Mouse (Mus musculus) erythroblast, adult 5-6 weeks (primary cell): ENCODE results near the gene 4930558K02Rik. TPM values are rescaled to one million over a fixed set of nuclear protein-coding genes. Genes with fewer than 3 reads are reported as not detected.

Source experiments
- ATAC-seq: replicated peaks from 2 replicates; pipeline ENCODE4 v1.8.0; 2016; ENCODE audit warnings: moderate number of reproducible peaks, mild to moderate bottlenecking, moderate TSS enrichment, inconsistent platforms; ENCODE audit not compliant: poor library complexity, low FRiP score, severe bottlenecking
- total RNA-seq, 2 experiments: library from RNA; stranded (forward) in 1 of 2; stranded (reverse) in 1 of 2; fragments of 150-400 nt in 1 of 2; fragments of 200-764, 138-1000 nt in 1 of 2; gene quantifications; 2 replicates each; pipeline versions ENCODE4 v1.2.3 to v1.2.4; 2015 to 2017; ENCODE audit warnings: low replicate concordance in 2 of 2

4930558K02Rik gene
- total RNA-seq (2015; ENCODE audit: low replicate concordance) (not detected in 2 replicates), total RNA-seq (2017; ENCODE audit: low replicate concordance) (not detected in 2 replicates)

DNA sequence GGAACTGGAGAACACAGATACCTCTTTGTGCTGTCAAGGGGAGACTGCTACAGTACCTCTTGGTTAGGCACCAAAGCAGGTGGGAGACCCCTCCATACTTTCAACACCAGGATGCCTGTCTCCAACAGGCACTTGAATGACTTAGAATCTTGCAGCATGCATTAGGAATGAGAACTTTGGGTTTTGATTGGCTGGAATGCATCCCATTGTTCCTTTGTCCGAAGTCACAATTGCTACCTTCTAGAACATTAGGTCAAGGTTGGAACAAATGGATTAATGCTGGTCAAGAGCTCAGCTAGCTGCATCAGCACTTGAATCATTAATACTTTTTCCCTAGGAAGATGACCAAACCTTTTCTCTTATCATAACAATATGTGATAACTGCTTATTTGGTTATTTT, at the start of gene 4930558K02Rik:
TSS of gene 4930558K02Rik (minus strand) at position 101 of the 400 bp plus-strand sequence.
- ATAC-seq = no peak

DNA sequence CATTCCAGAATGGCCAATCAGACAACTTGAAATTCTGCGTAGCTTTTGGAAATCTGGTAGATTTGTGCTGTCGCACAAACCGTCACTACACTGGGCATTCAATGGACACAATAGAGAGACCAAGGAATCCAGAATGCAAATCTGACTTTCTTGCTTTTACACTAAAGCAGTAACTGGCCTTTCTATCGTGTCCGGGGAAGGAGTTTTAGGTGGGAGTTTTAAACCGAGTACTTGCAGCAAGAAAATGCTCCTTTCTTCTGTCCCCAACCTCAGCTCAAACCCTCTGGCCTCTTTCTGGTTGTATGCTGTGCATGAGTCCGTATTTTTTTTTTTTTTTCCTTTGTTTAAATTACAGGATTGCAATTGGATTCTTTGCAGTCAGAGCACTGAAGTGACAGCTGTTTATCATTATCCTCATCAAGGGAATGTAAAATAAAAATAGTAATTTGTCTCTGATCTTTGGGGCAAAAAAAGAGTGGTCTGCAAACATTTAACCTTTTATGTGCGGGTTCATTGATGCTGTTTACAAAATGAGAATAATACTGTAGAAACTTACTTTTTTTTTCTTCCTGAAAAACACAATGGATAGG, 44.3 kb upstream of the 4930558K02Rik start:
- ATAC-seq = no peak

GRCm38 (mm10) chr1:162020766-162021165, 41.3 kb upstream of the 4930558K02Rik start:
- ATAC-seq = no peak

DNA sequence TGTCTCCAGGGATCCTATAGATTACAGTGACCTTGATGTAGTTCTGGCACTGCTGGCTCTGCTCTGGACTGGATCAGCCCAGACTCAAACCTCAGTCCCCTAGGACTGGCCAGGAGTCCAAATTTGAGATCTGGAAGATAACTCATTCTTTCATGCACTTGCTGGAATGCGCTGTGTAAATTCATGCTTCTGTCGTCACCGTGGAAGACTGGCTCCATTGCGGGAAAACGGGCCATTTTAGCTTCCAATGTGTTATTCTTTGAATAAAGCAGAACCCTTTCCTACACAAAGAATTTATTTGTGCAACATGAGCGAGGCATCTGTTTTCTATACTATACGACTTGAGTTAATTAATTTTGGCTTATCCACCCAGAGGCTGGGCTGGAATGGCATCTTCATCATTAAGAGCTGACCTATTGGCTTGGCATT, 40.9 kb upstream of the 4930558K02Rik start:
- no peak for ATAC-seq

GRCm38 (mm10) chr1:162018601-162018977, 39.2 kb upstream of the 4930558K02Rik start:
- ATAC-seq = no peak

DNA sequence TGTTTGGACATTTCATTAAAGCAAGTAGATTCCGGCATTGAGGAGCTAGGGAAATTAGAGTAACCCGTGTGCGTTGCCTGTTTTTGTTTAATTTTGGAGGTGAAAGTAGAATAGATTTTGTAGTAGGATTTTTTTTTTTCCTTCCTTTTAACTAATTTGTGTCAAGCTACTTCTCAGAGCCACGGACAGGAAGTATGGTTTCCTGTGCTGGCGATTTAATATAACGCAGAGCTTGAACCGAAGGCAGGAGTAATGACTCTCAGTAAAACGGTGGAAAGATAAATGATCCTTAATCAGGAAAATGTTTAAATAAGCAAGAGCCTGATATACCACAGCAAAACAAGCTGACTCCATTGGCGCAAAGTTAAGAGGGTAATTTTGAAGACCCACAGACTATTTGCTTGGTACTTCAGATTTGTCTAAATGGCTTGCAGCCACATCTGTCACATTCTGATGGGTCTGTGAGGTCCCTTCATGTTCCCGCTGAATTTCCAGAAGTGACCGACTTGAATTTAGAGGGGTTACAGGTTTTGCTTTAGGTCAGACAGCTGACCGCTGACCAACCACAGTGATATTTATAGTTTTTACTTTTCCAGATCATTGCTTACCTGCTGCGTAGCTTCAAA, 38.7 kb upstream of the 4930558K02Rik start:
- no peak for ATAC-seq

- ATAC-seq = no peak
Measured at GRCm38 (mm10) chr1:162016982-162017381, 37.5 kb upstream of the 4930558K02Rik start.

DNA sequence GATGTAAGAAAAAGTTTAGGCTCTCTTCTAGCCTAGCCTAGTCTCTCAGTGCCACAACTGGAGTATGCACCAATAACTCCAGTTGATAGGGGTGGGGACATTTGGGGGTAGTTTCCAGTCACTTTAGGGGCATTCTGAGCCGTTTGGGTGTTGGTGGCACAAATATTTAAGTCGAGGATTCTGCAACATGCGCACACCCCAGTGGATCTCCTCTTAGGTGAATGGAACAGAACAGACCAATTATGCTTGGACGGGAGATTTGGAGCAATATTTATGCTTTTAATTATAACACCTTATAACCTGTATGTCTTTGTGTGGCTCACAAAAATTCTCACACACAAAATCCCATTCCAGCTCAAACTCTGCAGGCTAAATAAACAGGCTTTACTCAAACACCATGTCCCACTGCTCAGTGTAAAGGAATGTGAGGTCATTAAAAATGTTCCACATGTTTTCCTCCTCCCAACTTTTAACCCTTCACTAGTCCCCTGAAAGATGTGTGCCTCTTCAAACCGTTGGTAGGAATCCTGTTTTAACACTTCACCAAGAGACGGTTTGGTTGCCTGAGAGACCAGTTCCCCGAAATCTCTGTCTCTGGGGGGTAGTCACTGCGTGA, 35.9 kb upstream of the 4930558K02Rik start:
- ATAC-seq = no peak

DNA sequence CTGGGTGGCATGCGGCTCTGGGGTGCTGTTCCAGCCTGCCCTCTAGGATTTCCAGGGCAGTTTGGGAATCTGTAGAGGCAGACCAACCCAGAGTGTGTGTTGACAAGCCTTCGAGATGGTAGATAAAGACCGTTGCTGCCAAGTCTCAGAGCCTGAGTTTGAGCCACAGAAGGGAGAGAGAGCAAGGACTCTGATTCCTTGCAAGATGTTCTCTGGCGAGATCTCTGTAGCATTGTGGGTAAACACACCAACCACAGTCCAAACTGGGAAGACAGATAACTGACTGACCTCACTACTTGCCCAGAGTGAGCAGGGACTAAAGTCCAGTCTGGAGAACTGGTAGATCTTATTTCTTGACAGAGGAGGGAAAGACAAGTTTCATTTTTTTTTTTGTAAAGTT, 34.1 kb upstream of the 4930558K02Rik start:
- ATAC-seq = no peak

- ATAC-seq = no peak
Measured at GRCm38 (mm10) chr1:162011523-162012245, 32.2 kb upstream of the 4930558K02Rik start.

DNA sequence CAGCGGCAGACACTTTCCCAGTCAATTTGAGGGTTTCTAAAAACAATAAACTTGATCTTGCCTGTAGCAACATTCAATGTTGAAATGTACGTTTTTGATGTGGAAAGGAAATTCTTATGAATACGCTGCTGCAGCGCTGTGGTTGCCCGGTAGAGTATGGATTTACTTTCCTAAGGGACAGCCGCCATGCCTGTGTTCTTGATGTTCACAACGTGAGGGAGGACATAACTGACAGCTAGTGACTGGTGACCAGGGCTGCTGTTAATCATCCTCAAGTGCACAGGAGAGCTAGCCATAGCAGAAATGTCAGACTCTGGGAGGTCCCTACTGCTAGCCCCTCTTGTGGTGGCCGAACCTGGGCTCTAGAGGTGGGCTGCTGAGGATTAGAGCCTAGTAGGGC, 29.6 kb upstream of the 4930558K02Rik start:
- no peak for ATAC-seq

DNA sequence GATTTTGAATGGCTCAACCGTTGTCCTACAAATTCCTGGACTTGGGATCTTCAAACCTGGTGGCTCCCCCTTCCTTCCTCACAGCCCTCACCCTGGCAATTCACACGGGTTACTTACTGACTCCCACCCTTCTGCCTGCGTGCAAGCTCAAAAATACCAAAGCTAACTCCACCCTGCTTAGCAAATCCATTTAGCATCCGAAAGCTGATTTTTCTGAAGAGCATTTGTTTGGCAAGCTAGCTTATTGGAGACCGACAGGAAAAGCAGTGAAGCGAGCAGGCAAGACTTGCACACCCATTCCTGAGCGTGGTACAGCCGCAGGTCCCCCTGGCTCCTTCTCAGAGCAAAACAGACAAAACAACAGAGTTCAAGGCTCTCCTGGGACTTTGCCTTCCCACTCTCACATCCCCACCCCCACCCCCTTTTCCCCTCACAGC, 29.2 kb upstream of the 4930558K02Rik start:
- no peak for ATAC-seq

- ATAC-seq = no peak
Measured at GRCm38 (mm10) chr1:162008208-162008607, 28.8 kb upstream of the 4930558K02Rik start.

DNA sequence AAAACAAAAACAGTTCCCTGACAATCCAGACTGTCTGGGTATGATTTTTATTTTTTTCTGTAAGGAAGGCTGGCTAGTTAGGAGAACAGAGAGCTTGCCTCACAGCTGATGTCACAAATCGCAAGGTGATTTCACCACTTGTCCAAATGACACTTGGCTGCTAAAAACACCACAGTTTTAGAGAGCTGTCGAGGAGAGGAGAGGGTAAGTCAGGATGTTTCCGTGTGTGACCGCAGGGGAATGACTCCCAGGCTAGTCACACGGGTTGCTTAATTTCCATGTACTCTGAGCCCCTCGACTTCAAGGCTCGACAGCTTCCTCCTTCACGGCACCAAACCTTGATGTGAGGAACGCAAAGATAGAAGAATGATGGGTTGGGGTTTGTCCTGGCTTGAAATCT, 26.7 kb upstream of the 4930558K02Rik start:
- ATAC-seq = no peak

GRCm38 (mm10) chr1:162004821-162005770, 25.7 kb upstream of the 4930558K02Rik start:
- no peak for ATAC-seq

- ATAC-seq = no peak
Measured at GRCm38 (mm10) chr1:162004518-162004780, 25.0 kb upstream of the 4930558K02Rik start.

DNA sequence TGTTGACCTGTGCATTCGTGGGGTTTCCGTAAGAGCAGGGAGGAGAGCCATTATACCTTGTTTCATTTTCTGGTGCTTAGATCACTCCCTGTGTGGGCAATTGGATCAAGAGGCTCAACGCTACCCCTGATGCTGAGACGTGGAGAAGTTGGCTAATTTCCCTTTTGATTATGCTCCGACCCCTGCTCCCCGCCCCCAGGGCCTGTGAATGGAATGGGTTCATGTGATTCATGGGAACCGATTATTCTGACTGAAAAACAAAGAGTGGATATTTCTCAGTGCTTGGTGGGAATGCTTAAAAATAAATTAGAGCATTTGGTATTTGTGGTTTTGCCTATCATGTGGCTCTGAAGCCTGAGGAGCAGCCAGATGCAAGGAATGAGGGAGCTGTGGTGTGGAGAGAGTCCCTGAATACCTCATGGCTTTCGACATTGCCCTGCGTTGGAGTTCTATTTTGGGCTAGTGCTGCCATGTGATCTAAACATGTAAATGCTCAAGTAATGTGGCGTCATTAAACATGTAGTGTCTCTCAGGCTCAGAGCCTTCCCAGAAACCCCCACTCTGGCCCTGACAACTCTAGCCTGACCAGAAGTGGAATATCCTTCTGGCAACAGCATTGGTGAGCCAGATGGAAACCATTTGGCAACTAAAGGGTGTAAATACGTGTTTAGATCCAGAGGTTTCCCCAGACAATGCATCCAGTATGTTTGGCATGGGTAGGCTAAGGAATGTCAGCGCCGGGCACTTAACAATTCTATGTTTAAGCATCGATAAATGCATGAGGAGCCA, 24.5 kb upstream of the 4930558K02Rik start:
- no peak for ATAC-seq

DNA sequence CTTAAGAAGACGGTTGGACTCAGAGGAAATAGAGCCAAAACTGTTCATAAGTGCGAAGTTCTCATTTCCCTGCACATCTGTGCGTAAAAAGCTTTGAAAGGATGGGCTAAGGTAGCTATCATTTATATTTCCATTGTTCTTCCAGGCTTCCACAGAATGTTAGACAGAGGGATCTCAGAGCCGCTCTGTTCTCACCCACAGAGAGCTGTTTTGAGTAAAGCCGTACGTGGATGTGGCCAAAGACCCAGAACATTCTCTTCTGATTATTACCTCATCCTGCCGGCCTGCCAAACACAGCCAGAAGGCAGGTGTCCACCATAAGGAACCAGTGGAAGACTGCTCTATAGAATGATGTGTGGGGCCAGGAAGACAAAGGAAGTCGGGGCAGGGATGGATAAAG, 21.9 kb upstream of the 4930558K02Rik start:
- ATAC-seq = no peak

DNA sequence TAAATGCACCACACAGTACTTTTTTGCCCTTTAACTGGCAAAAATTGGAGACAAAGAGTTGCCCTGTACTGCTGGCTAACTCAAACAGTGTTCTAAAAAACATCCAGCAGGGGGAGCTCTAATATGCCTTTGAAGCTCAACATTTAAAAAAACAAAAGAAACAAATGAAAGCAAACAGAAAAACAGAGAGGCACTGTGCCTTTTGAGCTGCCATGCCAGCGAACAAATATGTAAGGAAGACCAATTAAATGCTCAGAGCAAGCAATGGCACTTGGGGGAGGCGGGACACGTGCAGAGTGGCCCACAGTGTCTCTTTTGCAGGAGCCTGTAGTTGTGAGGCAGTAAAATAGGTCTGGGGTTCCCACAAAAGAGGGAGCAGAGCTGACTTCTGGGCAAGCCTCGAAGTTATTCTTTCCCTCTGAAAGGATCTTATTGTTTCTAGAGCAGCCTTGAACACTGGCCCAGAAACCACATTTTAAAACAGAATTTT, 20.5 kb upstream of the 4930558K02Rik start:
- ATAC-seq = 0 out of 2 replicates have a peak, but pooled peaks have one; percentile 54
